Mouse (Mus musculus): ENCODE data around the gene Dgcr6. TPM values are rescaled to one million over a fixed set of nuclear protein-coding genes. Genes with fewer than 3 reads are reported as not detected.

Dgcr6 gene
- polyA plus RNA-seq, 1 experiment from 2014 or later, result 77.0 TPM

GRCm38 (mm10) chr16:18078314-18079015, 25.8 kb downstream of the Dgcr6 start:
- H3K27me3 ChIP-seq (replicated peaks; ENCODE audit: control insufficient read depth, insufficient read depth, low read length), result no peaks in the 10 kb centered on the region

GRCm38 (mm10) chr16:18079300-18079699, 26.6 kb downstream of the Dgcr6 start:
- Histone ChIP-seq H3K4me1 (ENCODE audit: control insufficient read depth, insufficient read depth, low read length) (peaks cover 22% of the 10 kb centered on the region), H3K27ac (ENCODE audit: low read length) (no peak overlapping the region), H3K27me3 (replicated peaks; ENCODE audit: control insufficient read depth, insufficient read depth, low read length) (no peaks in the 10 kb centered on the region), H3K4me3 (ENCODE audit: low read length) (no peak overlapping the region), H3K4me2 (ENCODE audit: low read depth, low read length) (no peak overlapping the region), H3K36me3 (ENCODE audit: control insufficient read depth, insufficient read depth, low read length) (no peaks in the 10 kb centered on the region), H3K9ac (ENCODE audit: low read depth, low read length) (no peak overlapping the region), H3K9me3 (ENCODE audit: control insufficient read depth, low read length) (no peaks in the 10 kb centered on the region)
- 82% methylated on average over 2 of the region's 2 CpGs for WGBS
- no peak for ATAC-seq

More at GRCm38 (mm10) chr16:18078314-18079015, 25.8 kb downstream of the Dgcr6 start:
- Histone ChIP-seq H3K9ac (ENCODE audit: low read depth, low read length) (no peak overlapping the region), H3K4me1 (ENCODE audit: control insufficient read depth, insufficient read depth, low read length) (peaks cover 25% of the 10 kb centered on the region), H3K27ac (ENCODE audit: low read length) (no peak overlapping the region), H3K9me3 (ENCODE audit: control insufficient read depth, low read length) (no peaks in the 10 kb centered on the region), H3K4me2 (ENCODE audit: low read depth, low read length) (no peak overlapping the region), H3K4me3 (ENCODE audit: low read length) (no peak overlapping the region), H3K36me3 (ENCODE audit: control insufficient read depth, insufficient read depth, low read length) (no peaks in the 10 kb centered on the region)
- no peak for ATAC-seq
- 85% methylated on average over 5 of the region's 5 CpGs for WGBS

GRCm38 (mm10) chr16:18080171-18080570, 27.5 kb downstream of the Dgcr6 start:
- Histone ChIP-seq H3K4me3 (ENCODE audit: low read length) (no peak overlapping the region), H3K4me1 (ENCODE audit: control insufficient read depth, insufficient read depth, low read length) (peaks cover 14% of the 10 kb centered on the region), H3K27ac (ENCODE audit: low read length) (no peak overlapping the region), H3K27me3 (replicated peaks; ENCODE audit: control insufficient read depth, insufficient read depth, low read length) (no peaks in the 10 kb centered on the region), H3K36me3 (ENCODE audit: control insufficient read depth, insufficient read depth, low read length) (no peaks in the 10 kb centered on the region), H3K9ac (ENCODE audit: low read depth, low read length) (no peak overlapping the region), H3K4me2 (ENCODE audit: low read depth, low read length) (no peak overlapping the region), H3K9me3 (ENCODE audit: control insufficient read depth, low read length) (no peaks in the 10 kb centered on the region)
- 86% methylated on average over 7 of the region's 7 CpGs for WGBS
- ATAC-seq, result no peak

- WGBS, result 80% methylated on average over 10 of the region's 10 CpGs
- H3K4me2 ChIP-seq (ENCODE audit: low read depth, low read length), result no peak overlapping the region
- ATAC-seq, result no peak
- no peak overlapping the region for H3K4me3 ChIP-seq (ENCODE audit: low read length)
- H3K27me3 ChIP-seq (replicated peaks; ENCODE audit: control insufficient read depth, insufficient read depth, low read length), result no peaks in the 10 kb centered on the region
- no peak overlapping the region; the same call in 1 of the 2 replicates for H3K27ac ChIP-seq (ENCODE audit: low read length)
- peaks cover 7% of the 10 kb centered on the region for H3K4me1 ChIP-seq (ENCODE audit: control insufficient read depth, insufficient read depth, low read length)
- H3K36me3 ChIP-seq (ENCODE audit: control insufficient read depth, insufficient read depth, low read length), result no peaks in the 10 kb centered on the region
- H3K9me3 ChIP-seq (ENCODE audit: control insufficient read depth, low read length), result no peaks in the 10 kb centered on the region
- H3K9ac ChIP-seq (ENCODE audit: low read depth, low read length), result no peak overlapping the region
Observed at GRCm38 (mm10) chr16:18081149-18081827, 28.6 kb downstream of the Dgcr6 start.

GRCm38 (mm10) chr16:18082291-18082690, 29.6 kb downstream of the Dgcr6 start:
- 44% methylated on average over 1 of the region's 1 CpGs for WGBS
- H3K27ac ChIP-seq (ENCODE audit: low read length), result peak overlapping the region; percentile 72

GRCm38 (mm10) chr16:18083231-18083951, 30.7 kb downstream of the Dgcr6 start:
- H3K27me3 ChIP-seq (replicated peaks; ENCODE audit: control insufficient read depth, insufficient read depth, low read length), result no peaks in the 10 kb centered on the region
- WGBS, result 82% methylated on average over 18 of the region's 18 CpGs
- H3K4me1 ChIP-seq (ENCODE audit: control insufficient read depth, insufficient read depth, low read length), result peaks cover 14% of the 10 kb centered on the region
- no peak overlapping the region for H3K4me3 ChIP-seq (ENCODE audit: low read length)
- H3K4me2 ChIP-seq (ENCODE audit: low read depth, low read length), result no peak overlapping the region
- ATAC-seq, result peak; percentile 63
- peak overlapping the region; percentile 3; the same call in 1 of the 2 replicates for H3K9ac ChIP-seq (ENCODE audit: low read depth, low read length)
- no peaks in the 10 kb centered on the region for H3K36me3 ChIP-seq (ENCODE audit: control insufficient read depth, insufficient read depth, low read length)
- no peaks in the 10 kb centered on the region for H3K9me3 ChIP-seq (ENCODE audit: control insufficient read depth, low read length)
- H3K27ac ChIP-seq (ENCODE audit: low read length), result peak overlapping the region; percentile 72; the same call in 1 of the 2 replicates

More at GRCm38 (mm10) chr16:18082291-18082690, 29.6 kb downstream of the Dgcr6 start:
- H3K9me3 ChIP-seq (ENCODE audit: control insufficient read depth, low read length), result no peaks in the 10 kb centered on the region
- peak overlapping the region; percentile 27; the same call in 1 of the 2 replicates for H3K9ac ChIP-seq (ENCODE audit: low read depth, low read length)
- no peaks in the 10 kb centered on the region for H3K36me3 ChIP-seq (ENCODE audit: control insufficient read depth, insufficient read depth, low read length)
- no peak overlapping the region for H3K4me2 ChIP-seq (ENCODE audit: low read depth, low read length)
- H3K4me1 ChIP-seq (ENCODE audit: control insufficient read depth, insufficient read depth, low read length), result peaks cover 7% of the 10 kb centered on the region
- H3K4me3 ChIP-seq (ENCODE audit: low read length), result no peak overlapping the region
- peak; percentile 83 for ATAC-seq
- no peaks in the 10 kb centered on the region for H3K27me3 ChIP-seq (replicated peaks; ENCODE audit: control insufficient read depth, insufficient read depth, low read length)

GRCm38 (mm10) chr16:18084262-18084661, 31.6 kb downstream of the Dgcr6 start:
- H3K4me2 ChIP-seq (ENCODE audit: low read depth, low read length), result no peak overlapping the region
- no peak overlapping the region for H3K27ac ChIP-seq (ENCODE audit: low read length)

GRCm38 (mm10) chr16:18087101-18087500, 34.4 kb downstream of the Dgcr6 start:
- H3K27me3 ChIP-seq (replicated peaks; ENCODE audit: control insufficient read depth, insufficient read depth, low read length), result no peaks in the 10 kb centered on the region
- no peaks in the 10 kb centered on the region for H3K36me3 ChIP-seq (ENCODE audit: control insufficient read depth, insufficient read depth, low read length)
- no peak overlapping the region for H3K4me2 ChIP-seq (ENCODE audit: low read depth, low read length)
- no peak for ATAC-seq
- no peaks in the 10 kb centered on the region for H3K9me3 ChIP-seq (ENCODE audit: control insufficient read depth, low read length)
- peaks cover 13% of the 10 kb centered on the region for H3K4me1 ChIP-seq (ENCODE audit: control insufficient read depth, insufficient read depth, low read length)
- no peak overlapping the region for H3K27ac ChIP-seq (ENCODE audit: low read length)
- 89% methylated on average over 5 of the region's 5 CpGs for WGBS
- no peak overlapping the region for H3K9ac ChIP-seq (ENCODE audit: low read depth, low read length)
- H3K4me3 ChIP-seq (ENCODE audit: low read length), result no peak overlapping the region

More at GRCm38 (mm10) chr16:18084262-18084661, 31.6 kb downstream of the Dgcr6 start:
- no peak overlapping the region for H3K4me3 ChIP-seq (ENCODE audit: low read length)
- H3K36me3 ChIP-seq (ENCODE audit: control insufficient read depth, insufficient read depth, low read length), result no peaks in the 10 kb centered on the region
- ATAC-seq, result no peak
- no peaks in the 10 kb centered on the region for H3K27me3 ChIP-seq (replicated peaks; ENCODE audit: control insufficient read depth, insufficient read depth, low read length)
- H3K4me1 ChIP-seq (ENCODE audit: control insufficient read depth, insufficient read depth, low read length), result peaks cover 14% of the 10 kb centered on the region
- H3K9me3 ChIP-seq (ENCODE audit: control insufficient read depth, low read length), result no peaks in the 10 kb centered on the region
- H3K9ac ChIP-seq (ENCODE audit: low read depth, low read length), result no peak overlapping the region
- WGBS, result 87% methylated on average over 7 of the region's 7 CpGs

- no peak overlapping the region for H3K27ac ChIP-seq (ENCODE audit: low read length)
- H3K36me3 ChIP-seq (ENCODE audit: control insufficient read depth, insufficient read depth, low read length), result no peaks in the 10 kb centered on the region
- WGBS, result 46% methylated on average over 5 of the region's 5 CpGs
- H3K9me3 ChIP-seq (ENCODE audit: control insufficient read depth, low read length), result peaks cover 6% of the 10 kb centered on the region; the same call in 1 of the 2 replicates
- no peak overlapping the region for H3K4me2 ChIP-seq (ENCODE audit: low read depth, low read length)
- H3K4me3 ChIP-seq (ENCODE audit: low read length), result no peak overlapping the region
- no peak overlapping the region for H3K9ac ChIP-seq (ENCODE audit: low read depth, low read length)
- 0 out of 2 replicates have a peak, but pooled peaks cover 3% of the 10 kb centered on the region for H3K4me1 ChIP-seq (ENCODE audit: control insufficient read depth, insufficient read depth, low read length)
- H3K27me3 ChIP-seq (replicated peaks; ENCODE audit: control insufficient read depth, insufficient read depth, low read length), result no peaks in the 10 kb centered on the region
- ATAC-seq, result no peak
Observed at GRCm38 (mm10) chr16:18096348-18096747, 43.7 kb downstream of the Dgcr6 start.

Data from intestine, embryonic 16.5 days (tissue).